26 mouse cellular contexts compared by ENCODE assay signal in genomic region chr16:13310096-13310683, GRCm38 (mm10). TPM values are rescaled to one million over a fixed set of nuclear protein-coding genes. Genes with fewer than 3 reads are reported as not detected.
A peak's percentile ranks its signal among the peaks of the same experiment; 100 is the strongest.
DNase-seq lines count a peak whose midpoint lies in the region; TF ChIP-seq lines count a peak whose summit lies in the region.
"Had no signal": no experiment of that assay in that cellular context is flagged by ENCODE, and none has a peak within 500 bp of the region (broad histone marks: within the 10 kb centered on the region; RNA-seq: fewer than 3 reads in every experiment).

No protein-coding gene starts in this region.

- DNase-seq in gastrocnemius, adult 2 months = no peak
- DNase-seq in gastrocnemius, postnatal 4 days (ENCODE audit: low spot score in 2 of 2) = no peak
- peak; percentile 66 for DNase-seq in 3134 (ENCODE audit: extremely low read depth, insufficient read length, low spot score)
- DNase-seq in NIH3T3 (ENCODE audit: low read depth) = peak; percentile 35
- peak; percentile 64 for DNase-seq in fibroblast of lung, adult 2 months (ENCODE audit: low read depth)
- DNase-seq in right cerebral cortex, adult 18-20 months = no peak
- DNase-seq in ovary, adult 18-20 months (ENCODE audit: low spot score) = no peak
- DNase-seq: adrenal gland, postnatal 10 days; cerebellum, adult 8-10 months; cerebellum, postnatal 25 days; gastrocnemius, postnatal 25 days; heart, adult 2 months; heart, postnatal 14 days; kidney, adult 2 months; kidney, postnatal 10 days; liver; lung, adult 2 months; lung, postnatal 10 days; midbrain, embryonic 14.5 days; thymus, adult 18-20 months; thymus, postnatal 25 days had no signal

- intact Hi-C loops in gastrocnemius, adult 2 months (cut with DNase I) = no loop called here

- H3K27ac ChIP-seq in gastrocnemius, adult 2 months = peak overlapping the region; percentile 61
- H3K27ac ChIP-seq: forebrain, embryonic 13.5 days; heart, adult 2 months; liver, embryonic 14.5 days; macrophage; neural tube, embryonic 15.5 days; stomach, postnatal 0 days had no signal

- no peak for TF ChIP-seq CTCF in gastrocnemius, adult 2 months (IDR thresholded peaks at IDR 0.05)

- H3K4me3 ChIP-seq in gastrocnemius, adult 2 months = no peak overlapping the region
- H3K4me3 ChIP-seq: forebrain, embryonic 13.5 days; heart, adult 2 months; neural tube, embryonic 15.5 days had no signal

RNA-seq across cellular contexts. Expression of gene Mrtfb, which starts 53.9 kb away (rescaled TPM):
- 10 to 100 TPM; 23.3 to 33.0 TPM for total RNA-seq in gastrocnemius, adult 2 months (2021)
- total RNA-seq in gastrocnemius, postnatal 4 days (2021) = 10 to 100 TPM; 32.0 to 32.9 TPM

Comparison
In these comparisons a context has a peak if more than half of its experiments do, and no peak if none do; other contexts are left out.
1. DNase-seq: peak in 3134 (single experiment), NIH3T3 (single experiment) and fibroblast of lung, adult 2 months (single experiment); none in gastrocnemius, adult 2 months (single experiment), gastrocnemius, postnatal 4 days (0 of 2), right cerebral cortex, adult 18-20 months (single experiment) and ovary, adult 18-20 months (single experiment).